Mouse (Mus musculus) pancreas, adult 10 weeks (tissue): ENCODE results near the gene Dcst1. TPM values are rescaled to one million over a fixed set of nuclear protein-coding genes. Genes with fewer than 3 reads are reported as not detected.

Experiments used
- polyA plus RNA-seq: library from polyadenylated mRNA; stranded (reverse); fragments of 350-450 nt; fragmentation: Illumina TruSeq; extraction: RNeasy Lipid Tissue Mini Kit (QIAGEN cat#74804); gene quantifications from one replicate; pipeline ENCODE4 v1.2.3, GENCODE M21; 2015; ENCODE audit warnings: low read depth, low replicate concordance; ENCODE audit not compliant: insufficient read depth

Dcst1 gene
- not detected for polyA plus RNA-seq

DNA sequence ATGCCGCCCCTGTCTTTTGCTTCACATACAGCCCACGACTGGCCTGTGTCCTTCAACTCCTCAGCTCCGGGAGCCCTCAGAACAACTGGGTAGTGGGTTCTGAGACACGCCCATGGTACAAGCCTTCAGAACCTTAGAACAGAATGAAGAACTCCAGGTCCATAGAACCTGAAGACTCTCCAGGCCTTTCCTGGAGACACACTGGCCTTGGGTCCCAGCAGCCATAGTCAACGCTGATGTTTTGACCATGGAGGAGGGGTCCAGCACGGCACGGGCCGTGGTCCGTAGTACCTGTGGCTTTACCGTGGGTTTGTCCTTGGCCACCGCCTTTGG lies at the start of gene Dcst1:
Gene Dcst1 (minus strand): TSS at position 101 of the 333 bp plus-strand sequence.

DNA sequence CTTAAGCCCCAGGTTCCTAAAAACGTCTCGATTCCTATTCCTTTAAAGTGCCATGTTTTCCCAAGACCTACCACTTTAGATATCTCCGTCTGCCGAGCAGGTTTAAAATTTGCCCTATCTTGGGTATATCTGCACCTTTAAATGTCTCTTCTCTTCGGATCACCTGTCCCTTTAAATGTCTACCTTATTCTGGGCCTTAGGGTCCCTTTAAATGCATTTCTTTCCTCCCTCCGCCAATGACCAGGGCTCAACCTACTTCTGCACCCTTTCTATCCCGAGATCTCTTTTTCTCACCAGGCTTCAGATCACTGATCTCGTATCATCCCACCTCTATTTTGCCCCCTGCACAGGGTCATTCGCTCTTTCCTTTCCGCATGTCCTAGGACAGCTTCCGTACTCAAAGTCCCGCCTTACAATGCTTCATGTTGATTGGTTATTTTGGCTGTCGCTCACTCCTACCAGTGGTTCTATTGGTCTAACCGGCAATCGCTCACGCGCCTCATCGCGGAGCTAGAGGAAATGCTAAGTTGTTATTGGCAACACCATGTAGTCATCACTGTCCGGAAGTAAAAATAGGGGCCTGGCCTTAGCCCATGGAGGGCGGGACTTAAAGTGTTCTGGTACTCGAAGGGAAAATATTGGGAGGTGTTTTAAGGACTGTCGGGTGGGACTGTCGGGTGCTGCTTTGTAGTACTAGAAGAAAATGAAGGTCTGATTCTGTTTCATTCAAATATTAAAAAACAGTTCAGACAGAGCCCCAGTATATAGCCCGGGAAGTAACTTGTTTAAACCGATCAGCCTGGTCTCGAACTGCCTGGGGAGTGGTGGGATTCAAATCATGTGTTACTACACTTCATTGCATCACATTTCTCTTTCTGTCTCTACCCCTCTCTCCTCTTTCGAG lies 46.7 kb upstream of the Dcst1 start, which contains the start of gene Flad1:
Gene Flad1 (minus strand): TSS at position 381 of the 904 bp plus-strand sequence.

DNA sequence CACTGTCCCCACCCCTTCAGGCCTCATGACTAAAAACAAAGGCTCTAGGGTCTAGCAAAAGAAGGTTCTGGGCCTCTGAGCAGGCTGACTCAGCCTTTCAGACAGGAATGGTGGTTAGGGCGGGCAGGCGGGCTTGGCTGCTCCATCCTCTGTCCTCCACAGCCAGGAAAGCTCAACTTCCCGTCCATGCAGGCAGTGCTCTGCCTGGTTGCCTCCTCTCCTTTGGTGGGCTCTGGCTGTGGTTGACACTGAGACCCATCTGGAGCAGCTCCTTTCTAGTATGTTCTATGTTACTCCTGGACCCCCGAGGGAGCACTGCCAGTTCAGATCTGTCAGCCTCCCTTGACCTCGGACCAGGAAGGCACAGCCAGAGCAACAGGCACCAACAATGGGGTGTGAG lies 37.6 kb upstream of the Dcst1 start, which contains the start of gene Lenep:
Gene Lenep (minus strand): TSS at position 101 of the 400 bp plus-strand sequence.

DNA sequence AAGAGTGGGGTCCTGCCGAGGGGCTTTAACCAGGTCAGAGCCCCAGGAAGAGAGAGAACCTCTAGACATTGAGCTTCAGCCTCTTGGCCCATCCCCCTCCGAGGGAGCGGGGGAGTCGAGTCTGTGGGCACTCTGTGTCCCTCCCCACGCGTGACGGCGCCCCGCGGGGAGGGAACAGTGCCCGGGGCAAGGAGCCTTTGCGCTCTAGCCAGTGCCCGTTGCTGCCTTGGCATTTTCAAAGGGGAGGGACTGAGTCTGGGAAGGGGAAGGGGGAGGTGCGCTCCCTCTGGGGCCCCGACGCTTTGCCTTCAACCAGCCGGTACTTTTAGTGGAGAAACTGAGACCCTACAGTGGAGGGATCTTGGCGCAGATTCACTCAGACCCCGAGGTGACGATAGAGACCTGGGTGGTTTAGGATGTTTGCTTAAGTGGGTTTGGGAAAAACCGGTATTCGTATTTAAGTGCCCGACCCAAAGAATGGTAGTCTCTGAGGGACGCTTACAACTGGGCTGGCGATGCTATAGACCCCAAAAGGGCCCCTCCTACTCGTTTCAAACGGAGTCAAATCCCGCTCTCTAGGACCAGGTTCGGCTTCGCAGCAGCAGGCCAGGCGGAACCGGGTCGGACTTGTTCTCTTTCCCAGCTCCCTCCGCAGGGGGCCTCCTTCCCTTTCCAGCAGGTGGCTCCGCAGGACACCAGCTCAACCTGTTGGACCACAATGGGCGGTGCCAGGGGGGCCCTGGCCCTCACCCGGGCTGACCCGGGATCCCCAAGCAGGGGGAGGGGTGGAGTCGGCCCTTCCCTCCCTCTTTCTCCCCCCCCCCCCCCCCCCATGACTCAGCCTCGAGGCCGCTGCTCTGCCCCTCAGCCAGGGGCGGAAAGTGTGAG lies 29.2 kb upstream of the Dcst1 start, which contains the start of gene Zbtb7b:
Gene Zbtb7b (minus strand): TSS at position 771 of the 888 bp plus-strand sequence.

DNA sequence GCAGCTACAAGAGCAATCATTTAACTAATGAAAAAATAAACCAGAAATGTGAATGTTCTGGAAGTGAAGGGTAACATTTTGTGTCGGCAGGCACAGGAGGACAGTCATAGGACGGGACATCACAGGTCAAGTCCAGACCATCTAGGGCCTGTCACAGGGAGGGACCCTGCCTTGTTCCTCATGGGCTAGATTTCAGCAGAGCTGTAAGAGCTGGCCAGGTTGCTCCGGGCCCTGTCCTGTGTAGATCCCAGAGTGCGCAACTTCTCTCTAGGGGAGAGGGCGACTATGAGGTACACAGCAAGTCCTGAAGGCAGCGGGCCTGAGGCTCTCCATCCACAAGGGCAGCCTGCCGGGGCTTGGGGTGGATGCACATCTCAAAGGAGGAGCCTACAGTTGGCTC lies 3.4 kb downstream of the Dcst1 start, which contains the start of gene Dcst2:
Gene Dcst2 (plus strand): TSS at position 301 of the 400 bp plus-strand sequence.

DNA sequence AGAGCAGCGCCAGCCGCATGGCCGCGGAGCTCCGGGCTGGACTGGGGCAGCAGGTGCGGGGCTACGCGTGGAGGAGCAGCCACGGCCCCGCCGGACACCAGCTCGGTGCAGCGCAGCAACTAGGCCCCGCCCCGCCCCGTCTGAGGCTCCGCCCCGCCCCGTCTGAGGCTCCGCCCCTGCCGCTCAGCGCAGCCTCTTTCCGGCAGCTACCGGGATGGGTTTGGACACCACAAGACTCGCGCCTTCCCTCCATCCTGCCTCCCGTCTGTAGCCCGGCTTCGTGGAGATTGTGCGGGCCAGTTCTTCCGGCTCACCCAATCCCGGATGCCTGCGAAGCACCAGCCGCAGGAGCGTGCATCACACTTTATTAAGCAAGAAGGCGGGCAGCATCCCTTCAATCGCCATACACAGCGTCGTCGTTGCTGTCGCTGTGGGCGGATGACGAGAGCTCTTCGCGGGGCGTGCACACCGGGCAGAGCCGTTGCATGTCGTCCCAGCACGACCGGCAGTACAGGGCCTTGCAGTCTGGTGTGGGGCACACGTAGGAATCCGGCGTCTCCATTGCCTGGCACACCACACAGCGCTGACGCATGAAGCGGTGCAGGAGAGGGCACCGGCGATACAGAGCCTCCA lies 15.1 kb downstream of the Dcst1 start, which contains the start of gene Adam15:
Gene Adam15 (minus strand): TSS at position 128 of the 633 bp plus-strand sequence.

DNA sequence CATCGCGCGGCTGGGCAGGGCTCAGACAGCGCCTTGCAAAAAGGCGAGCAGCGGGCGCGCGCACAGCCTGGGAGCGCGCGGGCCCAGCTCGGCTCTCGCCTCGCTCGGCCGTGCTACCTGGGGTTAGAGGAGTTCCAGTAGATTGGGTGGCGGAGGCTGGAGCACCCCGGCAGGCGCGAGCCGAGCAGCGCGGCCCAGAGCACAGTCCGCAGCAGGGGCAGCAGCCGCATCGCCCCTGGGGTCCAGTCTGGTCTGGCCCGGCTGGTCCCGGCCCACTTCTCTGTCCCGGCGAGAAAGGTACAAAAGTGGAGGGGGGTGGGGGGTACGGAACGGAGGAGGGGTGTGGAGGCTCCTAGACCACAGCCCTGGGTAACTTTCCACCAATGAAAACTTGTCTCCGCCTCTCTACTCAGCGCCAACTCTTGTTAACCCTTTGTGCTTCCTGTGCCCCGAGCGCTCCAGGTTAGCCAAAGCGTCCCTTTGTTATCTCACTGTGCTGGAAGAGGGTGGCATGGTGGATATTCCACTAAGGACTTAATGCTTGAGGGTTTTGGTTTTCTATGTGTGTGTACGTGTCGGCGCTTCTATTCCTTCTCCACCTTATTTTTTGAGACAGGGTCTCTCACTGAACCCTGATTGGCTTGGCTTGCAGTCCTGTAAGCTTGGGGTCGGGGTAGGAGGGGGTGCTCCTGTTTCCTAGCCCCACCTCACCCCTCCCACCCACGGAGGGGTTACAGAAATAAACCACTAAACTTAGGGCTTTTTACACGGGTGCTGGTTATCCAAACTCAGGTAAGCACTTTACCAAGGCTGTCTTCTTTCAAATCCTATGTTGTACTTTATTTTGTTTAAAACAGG lies 27.1 kb downstream of the Dcst1 start, which contains the start of gene Efna4:
Gene Efna4 (minus strand): TSS at position 308 of the 858 bp plus-strand sequence.

DNA sequence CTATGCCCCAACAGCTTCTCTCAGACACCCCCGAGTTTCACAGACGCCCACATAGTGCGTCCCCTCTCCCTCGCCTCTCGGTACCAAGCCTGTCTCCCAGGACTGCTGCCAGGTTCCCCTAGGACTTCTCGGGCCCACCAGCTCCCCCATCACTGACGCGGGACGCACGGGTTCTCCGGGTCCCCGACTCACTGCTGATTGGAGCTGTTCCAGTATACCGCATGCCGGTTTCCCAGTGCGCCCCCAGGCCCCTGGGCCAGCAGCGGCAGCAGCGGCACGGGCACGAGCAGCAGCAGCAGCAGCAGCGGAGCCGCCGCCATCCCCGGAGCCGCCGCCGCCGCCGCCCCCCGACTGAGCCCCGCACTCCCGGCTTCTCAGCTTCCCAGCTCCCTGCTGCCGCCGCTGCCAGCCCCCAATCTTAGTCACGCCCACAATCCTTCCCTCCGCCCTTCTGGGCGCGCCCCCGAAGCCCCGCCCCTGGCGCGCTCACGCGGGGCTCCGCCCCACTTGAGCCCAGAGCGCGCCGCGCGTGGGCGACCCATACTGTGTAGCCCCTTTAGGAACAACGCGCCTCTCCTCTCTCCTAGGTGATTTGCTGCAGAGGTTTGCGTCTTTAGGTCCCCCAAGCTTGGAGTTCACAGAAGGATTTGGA lies 42.4 kb downstream of the Dcst1 start, which contains the start of gene Efna3:
Gene Efna3 (minus strand): TSS at position 452 of the 652 bp plus-strand sequence.

Other genes starting within 250 kb of the Dcst1 start
- gene Pklr, start 229.1 kb downstream of the Dcst1 start, polyA plus RNA-seq, result 1.7 TPM
- gene Hcn3, start 205.1 kb downstream of the Dcst1 start, polyA plus RNA-seq, result 1.8 TPM
- 30.4 TPM for gene Clk2, start 200.5 kb downstream of the Dcst1 start, polyA plus RNA-seq
- 15.8 TPM for gene Scamp3, start 187.8 kb downstream of the Dcst1 start, polyA plus RNA-seq
- 5.7 TPM for gene Fam189b, start 182.1 kb downstream of the Dcst1 start, polyA plus RNA-seq
- 18.0 TPM for gene Gba, start 162.3 kb downstream of the Dcst1 start, polyA plus RNA-seq
- 20.7 TPM for gene Thbs3, start 150.1 kb downstream of the Dcst1 start, polyA plus RNA-seq
- 31.8 TPM for gene Mtx1, start 138.2 kb downstream of the Dcst1 start, polyA plus RNA-seq
- 71.5 TPM for gene Muc1, start 136.2 kb downstream of the Dcst1 start, polyA plus RNA-seq
- 94.1 TPM for gene Krtcap2, start 119.3 kb downstream of the Dcst1 start, polyA plus RNA-seq
- gene Trim46, start 118.9 kb downstream of the Dcst1 start, polyA plus RNA-seq, result 2.9 TPM
- 46.0 TPM for gene Dpm3, start 105.9 kb downstream of the Dcst1 start, polyA plus RNA-seq
- gene Slc50a1, start 94.7 kb downstream of the Dcst1 start, polyA plus RNA-seq, result 48.2 TPM
- gene Efna1, start 84.1 kb downstream of the Dcst1 start, polyA plus RNA-seq, result 15.3 TPM
- not detected for gene Efna3, start 42.3 kb downstream of the Dcst1 start, polyA plus RNA-seq
- 0.52 TPM for gene Efna4, start 27.2 kb downstream of the Dcst1 start, polyA plus RNA-seq
- gene Adam15, start 15.3 kb downstream of the Dcst1 start, polyA plus RNA-seq, result 66.8 TPM
- not detected for gene Dcst2, start 3.3 kb downstream of the Dcst1 start, polyA plus RNA-seq
- gene Zbtb7b, start 29.5 kb upstream of the Dcst1 start, polyA plus RNA-seq, result 9.6 TPM
- 0.83 TPM for gene Lenep, start 37.5 kb upstream of the Dcst1 start, polyA plus RNA-seq
- gene Flad1, start 46.6 kb upstream of the Dcst1 start, polyA plus RNA-seq, result 5.6 TPM
- gene Cks1b, start 53.1 kb upstream of the Dcst1 start, polyA plus RNA-seq, result 5.7 TPM
- 14.1 TPM for gene Shc1, start 53.2 kb upstream of the Dcst1 start, polyA plus RNA-seq
- gene Pygo2, start 65.0 kb upstream of the Dcst1 start, polyA plus RNA-seq, result 15.3 TPM
- 14.1 TPM for gene Pbxip1, start 71.5 kb upstream of the Dcst1 start, polyA plus RNA-seq
- 5.8 TPM for gene Pmvk, start 89.3 kb upstream of the Dcst1 start, polyA plus RNA-seq
- 1.5 TPM for gene Kcnn3, start 154.9 kb upstream of the Dcst1 start, polyA plus RNA-seq